Mouse (Mus musculus) limb, embryonic 14.5 days (tissue): ENCODE measurements around the gene Rerg. TPM values are rescaled to one million over a fixed set of nuclear protein-coding genes. Genes with fewer than 3 reads are reported as not detected.
A peak's percentile ranks its signal among the peaks of the same experiment; 100 is the strongest.

ENCODE experiments used
- ATAC-seq: fragments of 200-750 bp; cut with Nextera tagmentation; 2 replicates; pipeline ENCODE4 v1.8.0; 2017; ENCODE audit warnings: low read depth, moderate number of reproducible peaks, moderate TSS enrichment; ENCODE audit not compliant: low FRiP score
- DNase-seq: peaks from one replicate; pipeline ENCODE4 v3.0.0-alpha.2; 2015; ENCODE audit warnings: low spot score
- H3K27ac ChIP-seq: fragments of 300-500 bp; sonication (generic); replicated peaks from 2 replicates; pipeline ENCODE4 v1.5.1; 2014; ENCODE audit warnings: low read depth, mild to moderate bottlenecking, low read length, moderate library complexity, mixed read lengths
- H3K27me3 ChIP-seq: fragments of 300-500 bp; sonication (generic); 2 replicates; pipeline ENCODE4 v1.6.1; 2014; ENCODE audit warnings: low read length, mixed read lengths; ENCODE audit not compliant: control insufficient read depth, insufficient read depth
- H3K36me3 ChIP-seq: fragments of 300-500 bp; sonication (generic); 2 replicates; pipeline ENCODE4 v1.6.1; 2014; ENCODE audit warnings: mild to moderate bottlenecking, low read length, moderate library complexity, mixed read lengths; ENCODE audit not compliant: control insufficient read depth, insufficient read depth
- H3K4me1 ChIP-seq: fragments of 300-500 bp; sonication (generic); 2 replicates; pipeline ENCODE4 v1.6.1; 2014; ENCODE audit warnings: antibody characterized with exemption, low read length, mixed read lengths; ENCODE audit not compliant: control insufficient read depth, insufficient read depth
- H3K4me2 ChIP-seq: fragments of 300-500 bp; sonication (generic); replicated peaks from 2 replicates; pipeline ENCODE4 v1.6.1; 2014; ENCODE audit warnings: low read depth, mild to moderate bottlenecking, low read length, moderate library complexity; ENCODE audit not compliant: severe bottlenecking
- H3K4me3 ChIP-seq: fragments of 300-500 bp; sonication (generic); replicated peaks from 2 replicates; pipeline ENCODE4 v1.5.1; 2014; ENCODE audit warnings: low read length
- H3K9ac ChIP-seq: fragments of 300-500 bp; sonication (generic); 2 replicates; pipeline ENCODE4 v1.6.1; 2014; ENCODE audit warnings: mild to moderate bottlenecking, low read depth, low read length, moderate library complexity; ENCODE audit not compliant: severe bottlenecking
- H3K9me3 ChIP-seq: fragments of 300-500 bp; sonication (generic); 2 replicates; pipeline ENCODE4 v1.6.1; 2016; ENCODE audit warnings: low read length; ENCODE audit not compliant: control insufficient read depth
- POLR2A ChIP-seq: fragments of 200-500 bp; IDR thresholded peaks from 2 replicates; pipeline ENCODE4 v1.8.0; 2012; ENCODE audit warnings: inconsistent platforms, mild to moderate bottlenecking, moderate library complexity, borderline replicate concordance; ENCODE audit not compliant: insufficient read depth, insufficient read length; ENCODE audit errors: extremely low read depth
- WGBS: fragments of 180-500 bp; shearing (Covaris S2); extraction: QIAGEN DNeasy Blood & Tissue Kit; methylation state at CpG from one replicate; pipeline ENCODE4 v1.1.7; 2014; 5-methylcytosine and 5-hydroxymethylcytosine counted together
- polyA plus RNA-seq, 2 experiments: library from polyadenylated mRNA; depleted of rRNA in 1 of 2; stranded (reverse) in 1 of 2; unstranded in 1 of 2; fragments of >200 nt; fragmentation: Nextera tagmentation in 1 of 2; extraction: Ambion mirVana in 1 of 2; gene quantifications; 2 replicates each; pipeline versions ENCODE4 v1.2.1 to v1.2.3; 2012 to 2014

Gene Rerg
- polyA plus RNA-seq, 2 experiments = 22.1 to 33.6 TPM

DNA sequence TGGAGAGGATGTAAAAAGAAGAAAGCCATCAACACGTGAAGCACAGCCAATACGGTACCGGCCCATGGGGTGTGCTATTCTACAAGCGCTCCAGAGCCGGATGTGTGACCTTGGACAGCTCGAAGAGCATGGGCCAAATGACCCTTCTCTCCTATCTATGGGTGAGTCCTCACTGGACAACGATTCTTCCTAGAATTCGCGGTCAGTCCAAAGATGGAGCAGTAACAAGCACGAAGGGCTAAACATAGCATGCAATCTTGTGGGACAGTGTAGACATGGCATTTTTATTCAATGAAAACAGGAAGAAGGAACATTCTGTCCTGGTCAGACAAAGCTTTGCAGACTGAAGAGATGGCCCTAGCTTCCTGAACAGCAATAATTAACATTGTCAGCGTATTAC, 24.7 kb downstream of the Rerg start:
- Histone ChIP-seq H3K4me1 (peaks cover 4% of the 10 kb centered on the region), H3K36me3 (no peaks in the 10 kb centered on the region), H3K4me3 (no peak overlapping the region), H3K9me3 (no peaks in the 10 kb centered on the region), H3K9ac (no peak overlapping the region), H3K4me2 (no peak overlapping the region), H3K27ac (no peak overlapping the region), H3K27me3 (no peaks in the 10 kb centered on the region)
- TF ChIP-seq POLR2A = no peak
- no peak for ATAC-seq
- 91% methylated on average over 11 of the region's 11 CpGs for WGBS
- DNase-seq = no peak

DNA sequence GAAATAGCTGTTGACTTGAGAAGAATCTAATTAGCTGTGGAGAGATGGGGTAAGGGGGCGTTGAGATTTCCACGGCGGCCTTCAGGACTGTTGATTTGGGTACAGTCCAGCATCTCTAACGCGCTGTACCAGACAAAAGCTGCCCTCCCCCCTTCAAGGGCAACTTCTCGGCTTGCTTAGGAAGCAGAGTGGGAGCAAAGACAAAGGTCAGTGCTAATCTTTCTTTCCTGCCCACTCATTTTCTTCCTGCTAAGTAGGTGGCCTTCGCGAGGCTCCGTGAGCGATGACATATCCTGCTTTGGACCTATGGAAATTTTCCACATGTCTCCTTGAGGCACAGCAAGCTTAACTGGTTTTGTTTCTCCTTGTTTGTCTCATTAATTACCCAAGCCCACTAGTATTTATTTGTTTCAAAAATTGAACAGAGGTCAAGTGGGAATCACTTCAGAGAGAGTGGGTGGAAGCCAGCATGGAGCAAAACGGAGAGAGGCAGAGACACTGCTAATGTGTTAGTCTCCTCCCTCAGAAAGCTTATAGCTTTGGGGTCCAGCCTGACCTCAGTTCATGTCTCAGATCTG, 25.2 kb downstream of the Rerg start:
- 81% methylated on average over 11 of the region's 11 CpGs for WGBS
- H3K27me3 ChIP-seq = no peaks in the 10 kb centered on the region
- H3K27ac ChIP-seq = no peak overlapping the region
- no peak for DNase-seq
- H3K4me1 ChIP-seq = peaks cover 4% of the 10 kb centered on the region
- no peak overlapping the region for H3K9ac ChIP-seq
- H3K4me3 ChIP-seq = no peak overlapping the region
- no peaks in the 10 kb centered on the region for H3K9me3 ChIP-seq
- H3K36me3 ChIP-seq = no peaks in the 10 kb centered on the region
- no peak for ATAC-seq
- no peak for TF ChIP-seq POLR2A
- H3K4me2 ChIP-seq = no peak overlapping the region

- Histone ChIP-seq H3K9ac (no peak overlapping the region), H3K4me1 (peaks cover 4% of the 10 kb centered on the region), H3K27me3 (no peaks in the 10 kb centered on the region), H3K4me2 (no peak overlapping the region), H3K36me3 (no peaks in the 10 kb centered on the region), H3K4me3 (no peak overlapping the region), H3K27ac (no peak overlapping the region), H3K9me3 (no peaks in the 10 kb centered on the region)
- DNase-seq (no peak), ATAC-seq (no peak)
- no peak for TF ChIP-seq POLR2A
- WGBS = 89% methylated on average over 10 of the region's 10 CpGs
Measured at GRCm38 (mm10) chr6:137144526-137144840, 25.8 kb downstream of the Rerg start.

DNA sequence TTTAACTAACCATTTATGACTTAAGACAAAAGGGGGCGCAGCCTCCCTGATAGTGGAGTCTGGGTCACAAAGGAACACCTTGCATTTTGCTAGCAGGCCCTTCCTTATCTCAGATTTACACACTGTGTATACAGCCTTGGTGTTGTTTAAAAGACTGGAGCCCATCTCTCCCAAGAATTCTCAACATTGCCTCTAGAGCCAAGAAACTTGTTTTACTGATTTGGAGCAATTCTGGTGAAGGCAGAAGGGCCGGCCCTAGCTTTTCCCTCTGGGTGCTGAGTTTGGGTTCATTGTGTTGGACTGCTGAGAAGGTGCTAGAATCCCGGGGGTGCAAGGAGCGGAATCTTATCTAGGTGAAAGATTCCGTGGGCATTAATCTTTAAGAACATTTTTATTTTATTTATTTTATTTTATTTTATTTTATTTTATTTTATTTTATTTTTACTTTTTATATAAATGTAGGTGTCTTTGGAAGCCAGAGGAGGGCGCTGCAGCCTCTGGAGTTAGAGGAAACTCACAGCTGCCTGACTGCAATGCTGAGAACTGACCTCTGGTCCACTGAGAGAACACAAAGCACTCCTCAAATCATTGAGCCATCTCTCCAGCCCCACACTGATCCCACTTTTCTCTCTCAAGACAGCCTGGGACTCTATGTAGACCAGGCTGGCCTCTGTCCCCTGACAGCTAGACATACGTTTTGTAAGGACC, 26.3 kb downstream of the Rerg start:
- H3K36me3 ChIP-seq = no peaks in the 10 kb centered on the region
- peaks cover 4% of the 10 kb centered on the region for H3K4me1 ChIP-seq
- H3K9me3 ChIP-seq = no peaks in the 10 kb centered on the region
- H3K27me3 ChIP-seq = no peaks in the 10 kb centered on the region
- no peak overlapping the region for H3K4me2 ChIP-seq
- TF ChIP-seq POLR2A = no peak
- no peak overlapping the region for H3K4me3 ChIP-seq
- WGBS = 75% methylated on average over 7 of the region's 7 CpGs
- ATAC-seq (no peak), DNase-seq (no peak)
- H3K27ac ChIP-seq = no peak overlapping the region
- H3K9ac ChIP-seq = no peak overlapping the region

DNA sequence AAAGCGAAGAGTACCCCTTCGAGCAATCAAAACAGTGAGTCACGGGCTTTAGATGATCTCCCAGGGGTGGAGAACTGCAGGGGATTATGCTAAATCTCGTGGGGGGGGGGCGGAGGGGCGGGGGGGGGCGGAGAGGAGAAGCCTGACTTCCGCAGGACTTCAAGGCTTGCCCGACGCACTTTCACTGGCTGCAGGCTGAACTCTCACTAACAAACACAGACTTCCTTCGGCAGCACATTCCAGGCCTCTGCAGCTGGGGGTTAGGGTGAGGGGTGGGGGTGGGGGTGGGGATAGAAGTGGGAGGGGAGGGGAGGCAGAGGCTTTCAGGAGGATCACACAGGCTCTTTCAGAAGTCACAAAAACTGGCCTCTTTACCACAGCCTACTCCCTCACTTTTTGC, 27.5 kb downstream of the Rerg start:
- H3K4me3 ChIP-seq = peak overlapping the region; percentile 28
- peaks cover 4% of the 10 kb centered on the region for H3K4me1 ChIP-seq
- TF ChIP-seq POLR2A = no peak
- no peaks in the 10 kb centered on the region for H3K36me3 ChIP-seq
- no peaks in the 10 kb centered on the region for H3K27me3 ChIP-seq
- no peaks in the 10 kb centered on the region for H3K9me3 ChIP-seq
- peak overlapping the region; percentile 52 for H3K4me2 ChIP-seq
- peak overlapping the region; percentile 52; the same call in 1 of the 2 replicates for H3K27ac ChIP-seq
- DNase-seq (peak; percentile 47), ATAC-seq (peak; percentile 84)
- peak overlapping the region; percentile 50 for H3K9ac ChIP-seq
- whole genome bisulfite sequencing = 7% methylated on average over 8 of the region's 11 CpGs
